ENCODE assay signal across 8 mouse cellular contexts in the genomic region with DNA sequence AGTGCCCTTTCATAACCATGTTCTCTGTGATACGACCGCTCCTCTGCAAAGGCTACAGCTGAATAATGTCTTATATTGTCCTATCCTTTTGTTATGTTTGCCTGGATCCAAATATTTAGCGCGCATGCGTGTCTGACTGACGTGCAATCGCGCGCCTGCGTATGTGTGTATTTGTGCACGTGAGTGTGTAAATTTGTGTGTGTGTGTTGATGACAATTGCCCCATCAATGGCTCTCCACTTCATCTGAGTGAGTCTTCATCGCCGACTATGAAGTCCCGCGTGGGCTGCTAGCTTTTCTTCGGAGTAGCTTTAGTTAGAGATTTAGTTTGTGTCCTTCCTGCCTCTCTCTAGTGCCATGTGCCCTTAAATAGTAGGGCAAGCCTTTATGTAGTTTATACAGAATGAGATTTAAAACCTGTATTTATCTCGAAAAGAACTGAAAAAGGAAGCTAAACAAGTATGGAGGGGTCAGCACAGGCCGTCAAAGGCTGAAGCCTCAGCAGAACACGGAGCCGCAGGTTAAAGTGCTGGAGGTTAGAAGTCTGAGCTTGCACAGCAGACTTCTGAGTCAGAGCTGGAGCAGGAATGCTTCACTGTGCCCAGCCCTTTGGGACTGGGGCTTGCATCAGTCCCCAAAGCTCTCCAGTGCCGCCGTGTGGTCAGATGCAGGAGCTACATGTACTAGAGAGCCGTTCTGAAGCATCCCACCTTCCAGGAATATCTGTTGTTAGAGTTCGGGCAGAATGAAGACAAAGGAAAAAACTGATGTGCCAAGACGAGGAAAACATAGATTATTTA. TPM values are rescaled to one million over a fixed set of nuclear protein-coding genes. Genes with fewer than 3 reads are reported as not detected.
A peak's percentile ranks its signal among the peaks of the same experiment; 100 is the strongest.
DNase-seq lines count a peak whose midpoint lies in the region; ATAC-seq lines count a peak whose summit lies in the region.

No protein-coding gene starts in this region.

- no peak overlapping the region for H3K4me3 ChIP-seq in hindbrain, embryonic 13.5 days

- 53% methylated on average over 25 of the region's 25 CpGs for WGBS in hindbrain, embryonic 13.5 days

- no peaks in the 10 kb centered on the region for H3K4me1 ChIP-seq in hindbrain, embryonic 13.5 days (replicated peaks)

- no peak overlapping the region; the same call in 1 of the 2 replicates for H3K9ac ChIP-seq in hindbrain, embryonic 13.5 days

- H3K4me2 ChIP-seq in hindbrain, embryonic 13.5 days: no peak overlapping the region

- no peaks in the 10 kb centered on the region for H3K36me3 ChIP-seq in hindbrain, embryonic 13.5 days

- H3K27ac ChIP-seq in hindbrain, embryonic 13.5 days: no peak overlapping the region

- no peaks in the 10 kb centered on the region for H3K9me3 ChIP-seq in hindbrain, embryonic 13.5 days

- H3K27me3 ChIP-seq in hindbrain, embryonic 13.5 days: no peaks in the 10 kb centered on the region

- peak; percentile 89 for ATAC-seq in hindbrain, embryonic 13.5 days (ENCODE audit: low FRiP score)

- peak; percentile 74 for DNase-seq in Muller cell, postnatal 12 days (ENCODE audit: inconsistent ontology term)
- DNase-seq in cerebellum, postnatal 10 days: peak; percentile 89 to 90
- DNase-seq in frontal cortex, postnatal 14 days (ENCODE audit: low spot score in 2 of 2): peak; percentile 58 to 76
- DNase-seq in layer of hippocampus, postnatal 25 days (ENCODE audit: extremely low spot score in 1 of 2, low spot score in 1 of 2): peak; percentile 58 to 88
- DNase-seq in lung, postnatal 25 days (ENCODE audit: low spot score): peak; percentile 85
- DNase-seq in right cerebral cortex, adult 18-20 months: peak; percentile 78
- DNase-seq in urinary bladder, adult 2 months (ENCODE audit: low spot score): peak; percentile 44

RNA-seq across cellular contexts. Expression of a gene that starts 38.5 kb away (rescaled TPM):
- polyA plus RNA-seq in hindbrain, embryonic 13.5 days (2015; fragmentation: Nextera tagmentation; extraction: Ambion mirVana): 0.25 and 0.26 TPM in 2 replicates
- total RNA-seq in layer of hippocampus, postnatal 25 days (2021): 1 to 10 TPM; 2.8 to 5.3 TPM
- polyA plus RNA-seq in urinary bladder, adult 2 months (2012; rRNA removed): 0.34 and 0.37 TPM in 2 replicates

RNA-seq across cellular contexts. Expression of a gene that starts 53.9 kb away (rescaled TPM):
- polyA plus RNA-seq in hindbrain, embryonic 13.5 days (2015; fragmentation: Nextera tagmentation; extraction: Ambion mirVana): 18.6 and 20.2 TPM in 2 replicates
- 10 to 100 TPM; 30.8 to 31.8 TPM for total RNA-seq in layer of hippocampus, postnatal 25 days (2021)
- polyA plus RNA-seq in urinary bladder, adult 2 months (2012; rRNA removed): 191 and 224 TPM in 2 replicates
